Mouse (Mus musculus) left cerebral cortex, postnatal 10 days (tissue): Measurements from ENCODE around the gene Hfe2. TPM values are rescaled to one million over a fixed set of nuclear protein-coding genes. Genes with fewer than 3 reads are reported as not detected.

ENCODE experiments used
- DNase-seq, 2 experiments: peaks; one replicate each; pipeline ENCODE4 v3.0.0; 2021 to 2022; ENCODE audit warnings: low spot score in 2 of 2, mixed read lengths in 1 of 2; ENCODE audit errors: extremely low spot score in 1 of 2
- intact Hi-C: fragments of 180-260 bp; cut with DNase I; formaldehyde crosslinking; loops from one replicate; pipeline ENCODE4 v1.15.1; 2025
- total RNA-seq, 2 experiments: library from RNA; stranded (reverse); gene quantifications; 2 replicates each; pipeline ENCODE4 v1.2.3; 2021

Hfe2 gene
- total RNA-seq, 2 experiments from 2014 or later = 0.39 to 0.57 TPM

DNA sequence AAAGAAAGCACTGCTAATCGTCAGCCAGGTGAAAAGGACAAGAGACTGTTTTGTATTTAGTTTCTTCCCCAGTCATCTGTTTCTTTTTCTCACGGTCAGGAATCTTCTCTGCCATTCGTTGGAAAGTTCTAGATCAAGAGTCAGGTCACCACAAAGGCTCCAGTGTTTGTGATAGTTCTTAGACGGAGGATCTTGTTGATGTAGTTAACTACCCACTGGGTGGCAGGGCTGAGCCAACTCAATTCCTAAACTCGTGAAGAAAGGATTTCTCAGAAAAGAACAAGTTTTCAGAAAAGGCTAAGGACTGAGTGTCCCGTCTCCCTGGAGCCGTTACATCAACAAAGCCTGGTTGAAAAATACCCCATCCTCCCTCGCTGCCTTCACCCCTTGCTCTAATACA is 26.2 kb downstream of the Hfe2 start:
- DNase-seq = peak in 1 of 2 experiments; percentile 66
- intact Hi-C loops = loop anchor here (1.0 to 5.0 kb wide), 2 partner anchors 25 to 86 kb away; partner anchors contain the start of genes Gm16253, Gm42957 and Pex11b

DNA sequence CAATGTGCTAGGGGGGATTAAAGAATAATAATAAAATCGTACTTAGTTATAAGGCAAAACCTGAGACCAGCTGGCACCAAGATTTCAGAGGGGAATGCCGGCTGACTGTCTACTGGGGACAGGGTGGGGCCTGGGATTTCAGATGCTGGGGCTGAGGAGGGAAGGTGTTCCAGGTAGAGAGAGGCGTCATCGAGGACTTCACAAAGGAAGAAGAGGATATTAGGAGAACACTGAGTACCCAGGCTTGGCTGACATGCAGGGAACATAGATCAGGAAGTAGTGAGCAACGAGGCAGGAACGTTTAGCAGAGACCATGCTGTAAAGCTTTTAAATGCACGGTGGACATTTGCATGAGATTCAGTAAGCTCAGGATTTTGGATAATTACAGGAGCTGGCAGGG is 26.9 kb downstream of the Hfe2 start:
- intact Hi-C loops = loop anchor here (1.0 to 5.0 kb wide), 2 partner anchors 24 to 85 kb away; partner anchors contain the start of genes Gm16253, Gm42957 and Pex11b
- no peak for DNase-seq

DNA sequence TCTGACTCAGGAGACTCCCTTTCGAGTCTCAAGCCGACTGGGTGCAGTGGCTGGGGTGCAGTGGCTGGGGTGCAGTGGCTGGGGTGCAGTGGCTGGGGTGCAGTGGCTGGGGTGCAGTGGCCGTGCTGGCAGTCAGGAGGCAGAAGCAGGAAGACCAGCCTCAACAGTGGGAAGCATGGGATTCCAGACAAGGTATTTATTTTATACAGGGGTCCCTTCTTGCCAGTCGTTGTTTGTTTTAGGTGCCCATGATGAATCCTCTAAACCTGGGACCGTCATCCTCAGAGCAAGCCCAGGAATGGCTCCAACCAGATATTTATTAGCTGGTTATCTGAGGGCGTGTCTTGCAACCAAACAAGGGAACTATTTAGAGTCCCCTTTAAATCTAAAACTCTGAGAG is 28.6 kb downstream of the Hfe2 start:
- intact Hi-C loops = loop anchor here (5.0 kb wide), 1 partner anchor 84 kb away; the partner anchor contains the start of genes Gm42957 and Pex11b
- DNase-seq = no peak

DNA sequence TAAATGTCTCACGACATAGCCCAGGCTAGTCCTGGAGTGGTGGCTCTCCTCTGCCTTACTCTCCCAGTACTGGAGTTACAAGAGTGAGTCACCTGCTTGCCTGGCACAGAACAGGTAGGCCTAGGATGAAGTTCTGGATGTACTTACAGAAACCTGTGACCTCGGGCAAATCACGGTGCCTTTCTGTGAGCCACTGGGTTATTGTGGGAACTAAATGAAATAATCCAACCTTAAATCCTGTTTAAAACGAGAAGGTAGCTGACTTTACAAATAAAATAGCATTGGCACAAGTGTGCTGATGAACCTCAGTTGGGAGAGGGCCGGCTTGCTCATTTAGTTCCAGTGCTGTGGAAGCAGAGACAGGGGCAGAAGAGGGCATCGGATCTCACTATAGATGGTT is 29.3 kb downstream of the Hfe2 start:
- intact Hi-C loops = loop anchor here (5.0 kb wide), 1 partner anchor 83 kb away; the partner anchor contains the start of genes Gm42957 and Pex11b
- DNase-seq = no peak

DNA sequence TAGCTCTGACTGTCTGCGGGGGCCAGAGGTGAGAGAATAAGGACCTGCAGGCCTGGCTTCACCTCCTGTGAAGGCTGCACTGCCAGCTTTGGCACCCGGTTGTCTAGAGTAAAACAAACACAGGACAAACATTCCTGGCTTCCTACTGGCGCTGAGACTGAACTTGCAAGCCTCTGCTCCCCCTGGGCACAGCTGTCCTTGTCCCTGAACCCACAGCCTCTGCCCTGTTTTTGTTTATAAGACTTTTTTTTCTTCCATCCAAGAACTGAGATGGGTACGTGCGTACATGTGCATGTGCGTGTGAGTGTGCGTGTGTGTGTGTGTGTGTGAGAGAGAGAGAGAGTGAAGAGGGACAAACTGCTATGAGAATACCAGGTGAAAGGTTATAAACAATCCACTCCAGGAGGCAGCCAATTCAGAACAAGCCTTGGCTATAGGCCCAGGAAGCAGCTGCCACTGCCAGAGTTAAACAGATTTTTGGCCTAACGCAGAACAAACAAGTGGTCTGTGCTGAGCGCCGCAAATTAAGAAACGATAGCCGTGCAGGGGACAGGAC is 30.1 kb downstream of the Hfe2 start:
- intact Hi-C loops = no loop called here
- DNase-seq = peak; percentile 67 to 83

DNA sequence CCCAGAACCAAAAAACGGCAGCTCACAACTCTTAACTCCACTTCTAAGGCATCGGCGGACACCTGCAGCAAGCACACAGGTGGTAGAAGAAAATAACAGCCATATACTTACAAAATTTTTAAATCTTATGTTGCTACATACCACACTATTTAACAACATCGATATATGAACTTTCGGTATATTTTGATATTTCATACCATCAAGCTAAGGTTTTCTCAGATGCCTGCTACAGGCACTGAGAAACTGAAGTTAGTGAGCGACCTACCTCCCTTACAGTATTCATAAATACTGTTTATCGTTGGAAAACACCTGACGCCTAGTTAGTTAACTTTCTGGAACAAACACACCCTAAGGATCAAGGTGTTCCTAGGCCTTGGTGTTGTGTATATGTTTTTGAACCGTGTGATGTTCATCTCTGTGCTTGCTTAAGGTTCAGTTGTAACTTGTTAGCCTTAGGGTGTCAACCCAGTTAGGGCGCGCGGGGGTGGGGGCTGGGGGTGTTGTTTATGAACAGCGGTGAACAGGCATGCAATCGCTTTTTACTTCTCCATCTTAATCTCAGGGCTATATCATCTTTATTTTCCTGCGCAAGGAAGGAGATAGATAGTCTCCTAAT is 31.1 kb downstream of the Hfe2 start:
- intact Hi-C loops = no loop called here
- no peak for DNase-seq

DNA sequence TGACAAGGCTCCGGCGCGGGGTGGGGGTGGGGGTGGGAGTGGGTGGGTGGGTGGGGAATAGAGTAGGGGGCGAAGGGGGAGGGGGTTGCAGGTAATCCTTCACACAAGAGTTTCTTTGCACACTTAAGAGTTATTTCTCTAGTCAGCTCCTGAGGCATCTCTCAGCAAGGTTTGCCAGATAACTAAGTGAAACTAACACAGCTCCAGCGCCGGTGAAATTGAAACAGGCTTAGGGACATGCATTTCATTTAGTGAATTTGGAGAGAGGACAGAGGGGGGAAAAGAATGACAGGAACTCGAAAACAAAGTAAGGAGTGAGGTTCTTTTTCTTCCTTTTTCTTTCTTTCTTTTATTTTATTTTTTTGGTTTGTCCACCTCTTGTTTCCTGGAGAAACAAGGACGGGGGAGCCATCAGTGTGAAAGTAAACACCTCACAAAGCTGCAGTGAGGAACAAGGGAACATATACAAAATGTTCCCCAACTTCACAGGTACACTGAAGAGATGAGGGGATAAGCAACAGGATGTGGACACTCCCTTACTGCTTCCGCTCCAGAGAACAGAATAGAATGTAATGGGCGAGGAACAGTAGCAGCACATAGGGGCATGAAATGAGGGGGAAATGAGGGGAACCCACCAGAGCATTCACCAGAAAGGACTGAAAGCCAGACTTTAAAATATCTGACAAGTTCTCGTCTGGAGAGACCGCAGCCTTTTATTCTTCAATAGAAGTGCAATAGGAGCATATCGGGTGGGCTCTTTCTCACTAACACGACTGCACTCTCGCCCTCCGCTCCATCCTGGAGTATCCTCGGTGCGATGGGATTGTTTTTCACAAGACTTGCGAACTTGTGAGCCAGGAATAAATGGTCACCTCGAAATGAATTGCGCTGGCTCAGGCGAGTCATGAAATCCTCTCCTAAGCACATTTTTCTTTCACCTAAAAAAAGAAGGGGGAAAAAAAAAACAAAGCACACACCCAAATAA is 32.0 kb downstream of the Hfe2 start:
- DNase-seq = no peak
- intact Hi-C loops = no loop called here

DNA sequence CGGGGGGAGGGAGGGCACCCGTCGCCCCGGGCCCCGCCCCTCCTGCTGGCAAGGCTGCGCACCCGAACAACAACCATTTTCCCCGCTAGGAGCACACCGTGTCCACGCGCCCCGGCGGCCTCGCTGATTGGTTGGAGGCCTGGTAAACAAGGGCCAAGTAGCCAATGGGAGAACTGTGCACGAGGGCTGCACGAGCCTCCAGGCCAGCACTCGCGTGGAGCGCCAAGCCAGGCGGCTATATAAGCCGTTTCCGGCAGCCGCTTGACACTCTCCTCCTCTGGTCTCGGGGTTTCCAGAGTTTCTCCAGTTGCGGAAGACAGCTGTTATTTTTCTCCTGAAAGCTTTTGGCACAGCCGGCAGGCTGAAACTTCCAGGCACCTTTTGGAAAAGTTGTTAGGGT is 32.7 kb downstream of the Hfe2 start, which contains the start of gene Txnip:
Gene Txnip, plus strand, starts transcription at position 264 of the 400 bp plus-strand sequence.
- peak; percentile 99 to 100 for DNase-seq
- intact Hi-C loops = no loop called here

DNA sequence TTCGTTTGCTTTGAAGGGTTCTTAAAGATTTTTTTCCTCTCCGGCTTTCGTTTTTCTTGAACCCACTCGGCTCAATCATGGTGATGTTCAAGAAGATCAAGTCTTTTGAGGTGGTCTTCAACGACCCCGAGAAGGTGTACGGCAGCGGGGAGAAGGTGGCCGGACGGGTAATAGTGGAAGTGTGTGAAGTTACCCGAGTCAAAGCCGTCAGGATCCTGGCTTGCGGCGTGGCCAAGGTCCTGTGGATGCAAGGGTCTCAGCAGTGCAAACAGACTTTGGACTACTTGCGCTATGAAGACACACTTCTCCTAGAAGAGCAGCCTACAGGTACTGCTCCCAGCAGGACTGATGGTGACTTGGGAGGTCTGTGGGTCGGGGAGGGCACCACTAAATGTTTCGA is 33.2 kb downstream of the Hfe2 start:
- no peak for DNase-seq
- intact Hi-C loops = no loop called here

DNA sequence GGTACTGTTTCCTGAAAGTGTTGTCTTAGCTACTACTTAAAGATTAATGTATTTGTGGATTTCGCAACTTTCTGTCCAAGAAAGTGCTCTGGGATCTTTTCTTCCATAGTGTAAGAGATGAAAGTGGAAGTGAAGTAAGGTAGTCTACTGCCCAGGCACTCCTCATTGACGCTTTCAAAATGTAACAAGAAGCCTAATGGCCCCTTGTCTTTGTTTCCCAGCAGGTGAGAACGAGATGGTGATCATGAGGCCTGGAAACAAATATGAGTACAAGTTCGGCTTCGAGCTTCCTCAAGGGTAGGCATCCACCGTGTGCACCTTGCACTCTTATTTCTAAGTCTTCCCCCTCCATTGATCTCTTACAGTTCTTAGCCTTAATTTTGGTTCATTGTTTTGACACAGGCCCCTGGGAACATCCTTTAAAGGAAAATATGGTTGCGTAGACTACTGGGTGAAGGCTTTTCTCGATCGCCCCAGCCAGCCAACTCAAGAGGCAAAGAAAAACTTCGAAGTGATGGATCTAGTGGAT is 33.8 kb downstream of the Hfe2 start:
- intact Hi-C loops = no loop called here
- DNase-seq = no peak

DNA sequence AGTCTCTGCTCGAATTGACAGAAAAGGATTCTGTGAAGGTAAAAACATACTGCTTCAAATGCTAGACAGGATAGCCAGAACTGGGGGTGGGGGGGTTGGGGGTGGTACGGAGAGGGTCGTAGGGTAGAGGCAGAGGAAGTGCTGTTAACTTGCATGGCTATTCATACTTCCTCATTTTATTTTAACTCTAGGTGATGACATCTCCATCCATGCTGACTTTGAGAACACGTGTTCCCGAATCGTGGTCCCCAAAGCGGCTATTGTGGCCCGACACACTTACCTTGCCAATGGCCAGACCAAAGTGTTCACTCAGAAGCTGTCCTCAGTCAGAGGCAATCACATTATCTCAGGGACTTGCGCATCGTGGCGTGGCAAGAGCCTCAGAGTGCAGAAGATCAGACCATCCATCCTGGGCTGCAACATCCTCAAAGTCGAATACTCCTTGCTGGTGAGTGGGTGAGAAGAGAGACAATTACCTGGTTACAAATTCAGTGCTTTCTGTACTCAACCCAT is 34.5 kb downstream of the Hfe2 start:
- intact Hi-C loops = no loop called here

DNA sequence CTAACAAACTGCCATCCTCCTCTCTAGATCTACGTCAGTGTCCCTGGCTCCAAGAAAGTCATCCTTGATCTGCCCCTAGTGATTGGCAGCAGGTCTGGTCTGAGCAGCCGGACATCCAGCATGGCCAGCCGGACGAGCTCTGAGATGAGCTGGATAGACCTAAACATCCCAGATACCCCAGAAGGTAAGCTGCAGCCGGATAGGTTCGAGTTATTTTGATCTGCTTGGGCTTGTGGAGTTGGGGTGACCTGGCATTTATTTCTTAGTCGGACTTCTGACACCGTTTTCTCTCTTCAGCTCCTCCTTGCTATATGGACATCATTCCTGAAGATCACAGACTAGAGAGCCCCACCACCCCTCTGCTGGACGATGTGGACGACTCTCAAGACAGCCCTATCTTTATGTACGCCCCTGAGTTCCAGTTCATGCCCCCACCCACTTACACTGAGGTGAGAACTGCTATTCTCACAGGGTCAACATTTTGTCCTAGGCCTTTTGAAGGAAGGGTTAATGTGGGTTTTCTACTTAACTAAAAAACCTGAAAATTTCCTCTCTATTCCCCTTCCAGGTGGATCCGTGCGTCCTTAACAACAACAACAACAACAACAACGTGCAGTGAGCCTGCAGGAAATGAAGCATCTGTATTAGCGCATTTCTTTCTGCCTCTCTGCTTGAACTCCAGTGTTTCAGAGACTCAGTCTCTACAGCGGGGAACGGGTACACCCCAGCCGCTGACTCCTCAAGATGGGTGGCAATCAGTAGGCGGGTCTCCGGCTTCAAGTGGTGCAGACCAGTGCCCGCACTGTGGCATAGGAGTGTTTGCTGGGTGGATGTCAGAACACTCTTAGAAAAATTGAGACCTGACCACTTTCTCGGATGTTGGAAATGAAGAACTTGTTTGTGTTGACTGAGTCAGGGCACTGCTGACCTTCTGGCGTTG is 35.2 kb downstream of the Hfe2 start:
- intact Hi-C loops = no loop called here

More for the DNA sequence above, 34.5 kb downstream of the Hfe2 start:
- DNase-seq = no peak

DNA sequence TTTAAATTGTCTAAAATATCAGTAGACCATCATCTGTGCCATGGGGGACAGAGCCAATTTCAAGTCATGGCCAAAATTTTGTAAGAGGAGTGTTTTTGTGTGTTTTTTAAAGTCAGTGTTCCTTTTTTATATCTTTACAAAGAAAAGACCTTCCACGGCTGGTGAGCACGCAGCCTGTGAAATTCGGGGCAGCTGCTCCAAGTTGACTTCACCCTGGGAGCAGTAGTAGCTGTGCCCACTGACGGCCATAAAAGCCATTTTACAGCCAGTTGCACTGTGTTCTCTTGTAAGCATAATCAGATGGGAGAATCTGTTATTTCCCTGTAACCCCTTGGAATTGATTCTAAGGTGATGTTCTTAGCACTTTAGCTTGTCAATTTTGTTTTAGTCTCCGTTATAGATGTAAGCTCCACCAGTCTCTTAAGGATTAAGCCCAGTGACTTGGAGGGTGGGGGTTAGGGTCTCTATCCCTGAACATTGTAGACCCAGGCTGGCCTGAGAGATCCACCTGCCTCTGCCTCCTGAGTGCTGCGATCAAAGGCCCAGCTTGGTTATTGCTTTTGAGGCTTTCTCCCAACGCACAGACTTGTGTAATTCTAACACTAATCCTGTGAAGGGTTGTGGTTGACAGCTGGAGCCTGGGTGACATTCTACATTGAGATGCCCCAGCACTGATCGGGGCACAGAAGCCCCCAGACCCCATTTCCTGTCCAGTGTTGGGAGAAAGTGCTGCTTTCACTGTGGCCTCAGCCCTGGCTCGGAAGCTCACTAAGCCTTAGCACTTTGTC is 36.1 kb downstream of the Hfe2 start:
- no peak for DNase-seq
- intact Hi-C loops = no loop called here

More for the DNA sequence above, 35.2 kb downstream of the Hfe2 start:
- DNase-seq = no peak

DNA sequence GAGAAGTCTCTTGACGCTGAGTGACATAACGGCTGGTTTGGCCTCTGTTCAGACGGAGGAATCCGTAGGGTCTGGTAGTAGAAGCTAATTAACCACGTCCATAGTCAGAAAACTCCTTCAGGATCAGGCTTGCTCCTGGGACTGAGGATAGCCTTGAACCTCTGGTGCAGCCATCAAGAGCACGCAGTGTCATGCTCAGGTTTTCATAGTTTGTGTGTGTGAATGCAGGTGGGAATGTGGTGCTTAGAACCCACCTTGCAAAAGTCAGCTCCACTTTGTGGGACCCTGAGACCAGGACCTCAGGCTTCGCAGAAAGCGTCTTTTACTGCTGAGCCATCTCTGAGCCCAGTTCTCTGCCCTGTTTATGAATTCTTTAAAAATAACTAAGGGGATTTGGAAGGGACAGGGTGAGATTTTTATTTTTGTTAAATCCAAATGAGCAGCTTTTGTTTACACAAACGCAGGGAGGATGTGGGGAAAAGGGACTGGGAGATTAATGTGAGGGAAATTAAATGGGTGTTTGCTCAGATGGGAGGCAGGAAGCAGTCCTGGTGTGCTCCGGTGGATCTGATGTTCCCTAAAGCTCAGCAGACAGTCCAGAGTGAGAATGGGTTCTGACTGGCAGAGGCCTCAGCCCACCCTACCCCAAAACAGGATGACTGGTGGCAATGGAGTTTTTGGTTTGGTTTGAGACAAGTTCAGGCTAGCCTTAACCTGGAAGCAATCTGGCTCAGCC is 37.1 kb downstream of the Hfe2 start:
- intact Hi-C loops = no loop called here
- no peak for DNase-seq

DNA sequence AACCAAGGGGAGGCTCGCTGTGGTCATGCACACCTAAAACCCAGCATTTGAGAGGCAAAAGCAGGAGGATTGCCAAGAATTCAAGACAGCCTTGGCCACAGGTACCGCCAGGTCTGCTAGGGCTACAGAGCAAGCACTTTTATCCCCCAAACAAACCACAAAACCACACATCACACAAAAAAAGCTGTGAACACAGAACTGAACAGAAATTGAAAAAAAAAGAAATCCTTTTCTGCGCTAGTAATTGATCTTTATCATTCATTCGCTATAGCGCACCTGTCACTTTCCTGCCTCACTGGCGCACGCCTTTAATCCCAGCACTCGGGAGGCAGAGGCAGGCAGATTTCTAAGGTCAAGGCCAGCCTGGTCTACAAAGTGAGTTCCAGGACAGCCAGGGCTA is 38.3 kb downstream of the Hfe2 start:
- no peak for DNase-seq
- intact Hi-C loops = no loop called here

DNA sequence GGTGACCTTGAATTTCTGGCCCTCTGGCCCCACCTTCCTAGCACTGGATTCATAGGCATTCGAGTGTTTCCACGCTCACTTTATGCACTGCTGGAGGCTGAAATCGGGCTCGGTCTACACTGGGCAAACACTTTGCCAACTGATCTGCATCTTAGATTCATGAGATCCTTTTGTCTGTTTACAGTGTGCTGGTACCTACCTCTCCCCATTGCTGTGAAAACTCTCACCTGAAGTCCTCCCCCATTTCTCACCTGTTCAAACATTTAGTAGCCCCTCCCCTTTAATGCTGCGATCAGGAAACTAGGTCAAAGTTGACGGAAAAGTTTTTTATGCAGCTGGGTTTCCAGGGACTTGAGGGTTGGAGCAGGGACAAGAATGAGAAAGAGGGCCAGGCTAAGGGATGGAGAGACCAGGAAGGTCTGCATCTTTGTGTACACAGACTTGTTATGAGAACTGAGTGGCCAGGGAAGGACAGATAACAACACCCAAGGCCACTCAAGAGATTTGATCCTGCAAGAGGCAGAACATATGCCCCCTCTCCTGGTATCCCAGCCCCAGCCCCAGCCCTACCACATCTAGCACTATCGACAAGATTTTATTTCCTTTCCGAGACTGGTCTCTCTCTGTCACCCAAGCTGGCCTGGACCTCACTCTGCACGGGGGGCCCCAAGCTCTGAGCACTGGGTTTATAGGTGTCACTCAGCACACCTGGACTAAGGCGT is 39.1 kb downstream of the Hfe2 start:
- intact Hi-C loops = no loop called here

More for the DNA sequence above, 39.1 kb downstream of the Hfe2 start:
- no peak for DNase-seq
